ENCODE assay signal across 8 mouse cellular contexts in the genomic region with DNA sequence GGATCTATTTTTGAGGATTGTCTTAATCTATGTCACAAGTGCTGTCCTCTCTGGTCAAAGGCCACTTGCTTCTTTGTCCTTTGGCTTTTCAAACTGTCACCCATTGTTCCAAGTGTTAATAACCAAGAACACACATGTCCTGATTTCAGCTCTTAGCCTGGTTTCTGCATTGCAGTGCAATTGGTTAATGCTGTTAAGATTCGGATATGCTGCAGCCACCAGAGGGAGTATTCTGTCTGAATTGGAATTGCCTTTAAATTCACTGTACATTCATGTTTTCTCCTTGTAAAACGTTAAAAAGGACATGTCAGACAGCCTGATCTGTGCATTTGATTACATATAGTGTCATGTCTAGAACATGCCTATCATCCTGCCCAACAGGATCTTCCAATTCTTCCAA. TPM values are rescaled to one million over a fixed set of nuclear protein-coding genes. Genes with fewer than 3 reads are reported as not detected.
DNase-seq lines count a peak whose midpoint lies in the region; ATAC-seq and TF ChIP-seq lines count a peak whose summit lies in the region.

No protein-coding gene starts in this region.

- ATAC-seq in megakaryocyte progenitor cell, adult 5-6 weeks (replicated peaks; ENCODE audit: poor library complexity), result no peak
- no peak for ATAC-seq in CD4-positive, CD25-positive, alpha-beta regulatory T cell, adult 4 months

- no peaks in the 10 kb centered on the region for H3K36me3 ChIP-seq in heart, embryonic 10.5 days

- DNase-seq in heart, adult 8-10 months (ENCODE audit: low spot score), result peak; percentile 2
- no peak for DNase-seq in heart, embryonic 10.5 days (ENCODE audit: low spot score)
- peak; percentile 66 for DNase-seq in 3T3-L1 (ENCODE audit: low read depth, low spot score)
- peak; percentile 83 for DNase-seq in brain, embryonic 14.5 days (ENCODE audit: low read depth)
- peak; percentile 9 to 70 for DNase-seq in layer of hippocampus, adult 18-20 months (ENCODE audit: low spot score in 2 of 2)
- peak; percentile 16 for DNase-seq in retina, postnatal 7 days (ENCODE audit: low read depth, low spot score)

- no peaks in the 10 kb centered on the region for H3K27me3 ChIP-seq in heart, embryonic 10.5 days (ENCODE audit: insufficient read depth, poor library complexity, severe bottlenecking)

- no peaks in the 10 kb centered on the region for H3K9me3 ChIP-seq in heart, embryonic 10.5 days

- TF ChIP-seq POLR2A in brain, embryonic 14.5 days (IDR thresholded peaks at IDR 0.05; ENCODE audit: borderline replicate concordance, extremely low read depth, insufficient read depth, insufficient read length, poor library complexity, severe bottlenecking), result no peak

- no peak overlapping the region for H3K4me3 ChIP-seq in heart, embryonic 10.5 days

- H3K4me1 ChIP-seq in heart, embryonic 10.5 days, result no peaks in the 10 kb centered on the region

- H3K27ac ChIP-seq in heart, embryonic 10.5 days, result no peak overlapping the region

- 38% methylated on average over 2 of the region's 2 CpGs for WGBS in heart, embryonic 10.5 days

- peak; percentile 44; the same call in 1 of the 2 replicates for TF ChIP-seq CTCF in brain, embryonic 14.5 days (IDR thresholded peaks at IDR 0.05; ENCODE audit: borderline replicate concordance, extremely low read depth, insufficient read depth, insufficient read length)

RNA-seq across cellular contexts. Expression of gene AW209491, which starts 40.4 kb away (rescaled TPM):
- 10 to 100 TPM in 3 of 4 experiments, 1 to 10 TPM in 1; 9.8 to 15.9 (median 13.4) TPM for total RNA-seq in heart, adult 8-10 months (2022)
- polyA plus RNA-seq in heart, embryonic 10.5 days (2016; fragmentation: Nextera tagmentation; extraction: Ambion mirVana), result 21.7 and 28.0 TPM in 2 replicates
- 16.5 and 16.8 TPM in 2 replicates for polyA plus RNA-seq in brain, embryonic 14.5 days (2012; rRNA removed)
- total RNA-seq in layer of hippocampus, adult 18-20 months (2021), result 10 to 100 TPM; 21.4 to 26.1 TPM
- 8.0 and 9.6 TPM in 2 replicates for total RNA-seq in megakaryocyte progenitor cell, adult 5-6 weeks (2015)
- 16.7 and 27.8 TPM in 2 replicates for total RNA-seq in megakaryocyte progenitor cell, adult 5-6 weeks (2017)
- 10 to 100 TPM; 29.5 to 38.4 TPM for polyA plus RNA-seq in CD4-positive, CD25-positive, alpha-beta regulatory T cell, adult 4 months (2017; shearing (Covaris generic))

RNA-seq across cellular contexts. Expression of gene Psma2, which starts 57.3 kb away (rescaled TPM):
- 10 to 100 TPM; 56.0 to 62.9 (median 57.9) TPM for total RNA-seq in heart, adult 8-10 months (2022)
- 192 and 212 TPM in 2 replicates for polyA plus RNA-seq in heart, embryonic 10.5 days (2016; fragmentation: Nextera tagmentation; extraction: Ambion mirVana)
- polyA plus RNA-seq in brain, embryonic 14.5 days (2012; rRNA removed), result 81.8 and 102 TPM in 2 replicates
- total RNA-seq in layer of hippocampus, adult 18-20 months (2021), result 10 to 100 TPM; 58.3 to 64.3 TPM
- 148 and 152 TPM in 2 replicates for total RNA-seq in megakaryocyte progenitor cell, adult 5-6 weeks (2015)
- total RNA-seq in megakaryocyte progenitor cell, adult 5-6 weeks (2017), result 109 and 114 TPM in 2 replicates
- 100 to 1,000 TPM; 145 to 178 TPM for polyA plus RNA-seq in CD4-positive, CD25-positive, alpha-beta regulatory T cell, adult 4 months (2017; shearing (Covaris generic))

RNA-seq across cellular contexts. Expression of gene Mrpl32, which starts 57.4 kb away (rescaled TPM):
- total RNA-seq in heart, adult 8-10 months (2022), result 10 to 100 TPM; 40.0 to 44.8 (median 41.4) TPM
- polyA plus RNA-seq in heart, embryonic 10.5 days (2016; fragmentation: Nextera tagmentation; extraction: Ambion mirVana), result 107 and 115 TPM in 2 replicates
- 29.5 and 30.6 TPM in 2 replicates for polyA plus RNA-seq in brain, embryonic 14.5 days (2012; rRNA removed)
- total RNA-seq in layer of hippocampus, adult 18-20 months (2021), result 10 to 100 TPM; 26.4 to 31.6 TPM
- total RNA-seq in megakaryocyte progenitor cell, adult 5-6 weeks (2015), result 71.8 and 88.0 TPM in 2 replicates
- 97.2 and 102 TPM in 2 replicates for total RNA-seq in megakaryocyte progenitor cell, adult 5-6 weeks (2017)
- 100 to 1,000 TPM; 120 to 137 TPM for polyA plus RNA-seq in CD4-positive, CD25-positive, alpha-beta regulatory T cell, adult 4 months (2017; shearing (Covaris generic))
